Mouse (Mus musculus) heart, embryonic 11.5 days (tissue): ENCODE data around the gene Syt12. TPM values are rescaled to one million over a fixed set of nuclear protein-coding genes. Genes with fewer than 3 reads are reported as not detected.

ENCODE experiments used
- ATAC-seq: fragments of 200-750 bp; cut with Nextera tagmentation; replicated peaks from 2 replicates; pipeline ENCODE4 v1.8.0; 2017; ENCODE audit warnings: moderate library complexity; ENCODE audit not compliant: insufficient number of reproducible peaks, low FRiP score, low TSS enrichment
- H3K27ac ChIP-seq: fragments of 300-500 bp; sonication (generic); 2 replicates; pipeline ENCODE4 v1.5.1; 2014; ENCODE audit warnings: mild to moderate bottlenecking, low read depth, low read length
- H3K27me3 ChIP-seq: fragments of 300-500 bp; sonication (generic); 2 replicates; pipeline ENCODE4 v1.6.1; 2014; ENCODE audit warnings: mild to moderate bottlenecking, low read length, mixed read lengths; ENCODE audit not compliant: control insufficient read depth, insufficient read depth
- H3K36me3 ChIP-seq: fragments of 300-500 bp; sonication (generic); 2 replicates; pipeline ENCODE4 v1.6.1; 2014; ENCODE audit warnings: mild to moderate bottlenecking, low read length, moderate library complexity, mixed read lengths; ENCODE audit not compliant: control insufficient read depth, insufficient read depth
- H3K4me1 ChIP-seq: fragments of 300-500 bp; sonication (generic); 2 replicates; pipeline ENCODE4 v1.6.1; 2014; ENCODE audit warnings: low read length; ENCODE audit not compliant: control insufficient read depth, insufficient read depth
- H3K4me2 ChIP-seq: fragments of 300-500 bp; sonication (generic); 2 replicates; pipeline ENCODE4 v1.6.1; 2014; ENCODE audit warnings: mild to moderate bottlenecking, moderate library complexity
- H3K4me3 ChIP-seq: fragments of 300-500 bp; sonication (generic); 2 replicates; pipeline ENCODE4 v1.5.1; 2014; ENCODE audit warnings: low read depth, low read length
- H3K9ac ChIP-seq: fragments of 300-500 bp; sonication (generic); 2 replicates; pipeline ENCODE4 v1.6.1; 2014; ENCODE audit warnings: mild to moderate bottlenecking, low read depth, low read length, moderate library complexity
- H3K9me3 ChIP-seq: fragments of 300-500 bp; sonication (generic); replicated peaks from 2 replicates; pipeline ENCODE4 v1.6.1; 2016; ENCODE audit warnings: low read length; ENCODE audit not compliant: control insufficient read depth
- WGBS: fragments of 180-500 bp; shearing (Covaris S2); extraction: QIAGEN DNeasy Blood & Tissue Kit; methylation state at CpG from one replicate; pipeline ENCODE4 v1.1.7; 2014; ENCODE audit not compliant: insufficient replicate concordance; 5-methylcytosine and 5-hydroxymethylcytosine counted together
- polyA plus RNA-seq: library from polyadenylated mRNA; unstranded; fragments of >200 nt; fragmentation: Nextera tagmentation; extraction: Ambion mirVana; gene quantifications from 2 replicates; pipeline ENCODE4 v1.2.1, GENCODE M21; 2014

Syt12 gene
- polyA plus RNA-seq, 1 experiment from 2014 or later: 1.3 TPM

GRCm38 (mm10) chr19:4396998-4397797, 80.0 kb downstream of the Syt12 start:
- under 1% methylated on average over 51 of the region's 90 CpGs for WGBS
- no peaks in the 10 kb centered on the region for H3K9me3 ChIP-seq
- no peaks in the 10 kb centered on the region for H3K27me3 ChIP-seq
- H3K36me3 ChIP-seq: no peaks in the 10 kb centered on the region
- H3K9ac ChIP-seq: peak overlapping the region; percentile 96
- peak; percentile 92 for ATAC-seq
- H3K4me3 ChIP-seq: peak overlapping the region; percentile 100
- peak overlapping the region; percentile 98 for H3K4me2 ChIP-seq
- H3K27ac ChIP-seq: peak overlapping the region; percentile 97
- H3K4me1 ChIP-seq: 0 out of 2 replicates have a peak, but pooled peaks cover 11% of the 10 kb centered on the region

- H3K27ac ChIP-seq: peak overlapping the region; percentile 97
- no peaks in the 10 kb centered on the region for H3K36me3 ChIP-seq
- H3K27me3 ChIP-seq: no peaks in the 10 kb centered on the region
- peak overlapping the region; percentile 96 for H3K9ac ChIP-seq
- peak overlapping the region; percentile 100 for H3K4me3 ChIP-seq
- H3K4me1 ChIP-seq: 0 out of 2 replicates have a peak, but pooled peaks cover 11% of the 10 kb centered on the region
- ATAC-seq: peak; percentile 29
- H3K9me3 ChIP-seq: no peaks in the 10 kb centered on the region
- under 1% methylated on average over 73 of the region's 80 CpGs for WGBS
- peak overlapping the region; percentile 75 for H3K4me2 ChIP-seq
These were observed 80.9 kb downstream of the Syt12 start for GRCm38 (mm10) chr19:4396081-4396997.

Other genes starting within 250 kb of the Syt12 start
- gene Pold4, start 245.5 kb downstream of the Syt12 start, polyA plus RNA-seq: 17.4 and 19.5 TPM in 2 replicates
- gene Ssh3, start 208.3 kb downstream of the Syt12 start, polyA plus RNA-seq: 3.1 and 3.6 TPM in 2 replicates
- gene Ankrd13d, start 194.3 kb downstream of the Syt12 start, polyA plus RNA-seq: 2.1 and 2.2 TPM in 2 replicates
- gene Grk2, start 171.2 kb downstream of the Syt12 start, polyA plus RNA-seq: 12.0 and 14.2 TPM in 2 replicates
- 34.8 and 44.9 TPM in 2 replicates for gene Kdm2a, start 79.2 kb downstream of the Syt12 start, polyA plus RNA-seq
- gene Rhod, start 38.0 kb downstream of the Syt12 start, polyA plus RNA-seq: 28.5 and 31.1 TPM in 2 replicates
- not detected in 2 replicates for gene 2010003K11Rik, start 21.1 kb upstream of the Syt12 start, polyA plus RNA-seq
- gene Pcx, start 33.0 kb upstream of the Syt12 start, polyA plus RNA-seq: 12.8 and 13.9 TPM in 2 replicates
- 4.7 TPM in 2 replicates for gene Lrfn4, start 138.2 kb upstream of the Syt12 start, polyA plus RNA-seq
- gene Rce1, start 148.2 kb upstream of the Syt12 start, polyA plus RNA-seq: 39.0 and 39.9 TPM in 2 replicates
- gene Gm960, start 221.2 kb upstream of the Syt12 start, polyA plus RNA-seq: 1.2 TPM in 2 replicates
- 0.42 and 0.49 TPM in 2 replicates for gene Sptbn2, start 233.7 kb upstream of the Syt12 start, polyA plus RNA-seq